Mouse (Mus musculus): ENCODE data around the gene Olfr297. TPM values are rescaled to one million over a fixed set of nuclear protein-coding genes. Genes with fewer than 3 reads are reported as not detected.

Olfr297 gene
- polyA plus RNA-seq (2016; fragmentation: Nextera tagmentation; extraction: Ambion mirVana): not detected in 2 replicates

DNA sequence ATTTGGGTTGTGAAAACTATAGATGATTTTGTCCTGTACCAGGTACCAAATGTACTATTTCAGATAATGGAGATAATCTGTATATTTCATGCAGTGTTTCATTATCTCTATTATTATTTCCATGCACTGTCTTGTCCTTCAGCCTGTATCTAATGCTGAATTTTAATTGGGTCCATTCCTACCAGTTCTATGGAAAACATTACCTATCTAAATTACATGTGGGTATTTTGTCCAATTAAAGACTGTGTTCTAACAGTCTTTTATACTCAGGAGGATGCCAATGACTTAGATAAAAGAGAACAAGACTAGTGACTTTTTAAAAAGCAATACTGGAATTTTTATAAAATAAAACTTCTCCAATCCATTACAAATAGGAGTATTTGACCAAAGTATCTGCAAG lies at the start of gene Olfr297:
Gene Olfr297, plus strand, starts transcription at position 301 of the 400 bp plus-strand sequence.
- Histone ChIP-seq H3K4me1 (no peaks in the 10 kb centered on the region), H3K27ac (replicated peaks) (no peak within 1 kb of the TSS), H3K9me3 (replicated peaks) (no peaks in the 10 kb centered on the region), H3K36me3 (no peaks in the 10 kb centered on the region), H3K27me3 (ENCODE audit: low read depth, poor library complexity, severe bottlenecking) (no peaks in the 10 kb centered on the region), H3K4me3 (no peak within 1 kb of the TSS)
- no peak for DNase-seq (ENCODE audit: low spot score)

DNA sequence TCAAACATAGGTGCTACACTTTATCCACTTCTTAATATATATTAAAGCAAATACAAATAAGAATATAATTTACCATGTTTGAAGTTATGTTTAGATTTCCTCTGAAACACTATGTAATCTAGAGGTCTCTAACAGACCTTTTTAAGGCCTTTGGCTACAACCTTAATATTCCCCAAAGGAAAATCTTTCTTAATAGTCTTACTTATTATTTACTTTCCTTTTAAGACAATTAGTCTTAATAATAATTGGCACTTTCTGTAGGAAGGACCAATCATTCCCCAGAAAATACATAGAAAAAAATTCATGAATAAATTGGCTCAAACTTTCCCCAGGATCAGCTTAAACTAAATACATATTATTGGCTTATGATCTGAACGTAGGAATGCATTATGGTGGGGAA lies 27.4 kb upstream of the Olfr297 start, which contains the start of gene Olfr298:
Gene Olfr298, minus strand, starts transcription at position 101 of the 400 bp plus-strand sequence.
- no peaks in the 10 kb centered on the region for H3K27me3 ChIP-seq (ENCODE audit: low read depth, poor library complexity, severe bottlenecking)
- DNase-seq (ENCODE audit: low spot score): no peak
- WGBS: 83% methylated on average over 1 of the region's 1 CpGs
- no peak within 1 kb of the TSS for H3K27ac ChIP-seq (replicated peaks)
- H3K4me1 ChIP-seq: no peaks in the 10 kb centered on the region
- H3K36me3 ChIP-seq: no peaks in the 10 kb centered on the region
- no peaks in the 10 kb centered on the region for H3K9me3 ChIP-seq (replicated peaks)
- no peak within 1 kb of the TSS for H3K4me3 ChIP-seq

Other genes with a start within 250 kb of the Olfr297 start
- gene Olfr310, start 242.8 kb upstream of the Olfr297 start, polyA plus RNA-seq (2016; fragmentation: Nextera tagmentation; extraction: Ambion mirVana): not detected in 2 replicates
- gene Olfr309, start 206.3 kb upstream of the Olfr297 start, polyA plus RNA-seq (2016; fragmentation: Nextera tagmentation; extraction: Ambion mirVana): not detected in 2 replicates
- gene Olfr308, start 194.3 kb upstream of the Olfr297 start, polyA plus RNA-seq (2016; fragmentation: Nextera tagmentation; extraction: Ambion mirVana): not detected in 2 replicates
- not detected in 2 replicates for gene Olfr307, start 182.4 kb upstream of the Olfr297 start, polyA plus RNA-seq (2016; fragmentation: Nextera tagmentation; extraction: Ambion mirVana)
- gene Olfr305, start 153.0 kb upstream of the Olfr297 start, polyA plus RNA-seq (2016; fragmentation: Nextera tagmentation; extraction: Ambion mirVana): not detected in 2 replicates
- not detected in 2 replicates for gene Olfr304, start 133.3 kb upstream of the Olfr297 start, polyA plus RNA-seq (2016; fragmentation: Nextera tagmentation; extraction: Ambion mirVana)
- not detected in 2 replicates for gene Olfr303, start 122.2 kb upstream of the Olfr297 start, polyA plus RNA-seq (2016; fragmentation: Nextera tagmentation; extraction: Ambion mirVana)
- gene Olfr301, start 116.1 kb upstream of the Olfr297 start, polyA plus RNA-seq (2016; fragmentation: Nextera tagmentation; extraction: Ambion mirVana): not detected in 2 replicates
- not detected in 2 replicates for gene Olfr299, start 60.0 kb upstream of the Olfr297 start, polyA plus RNA-seq (2016; fragmentation: Nextera tagmentation; extraction: Ambion mirVana)
- not detected in 2 replicates for gene Olfr298, start 27.5 kb upstream of the Olfr297 start, polyA plus RNA-seq (2016; fragmentation: Nextera tagmentation; extraction: Ambion mirVana)
- not detected in 2 replicates for gene Olfr295, start 63.9 kb downstream of the Olfr297 start, polyA plus RNA-seq (2016; fragmentation: Nextera tagmentation; extraction: Ambion mirVana)
- gene Olfr294, start 96.7 kb downstream of the Olfr297 start, polyA plus RNA-seq (2016; fragmentation: Nextera tagmentation; extraction: Ambion mirVana): not detected in 2 replicates
- gene Olfr293, start 129.1 kb downstream of the Olfr297 start, polyA plus RNA-seq (2016; fragmentation: Nextera tagmentation; extraction: Ambion mirVana): not detected in 2 replicates
- not detected in 2 replicates for gene Olfr292, start 168.4 kb downstream of the Olfr297 start, polyA plus RNA-seq (2016; fragmentation: Nextera tagmentation; extraction: Ambion mirVana)

Data from midbrain, embryonic 10.5 days (tissue).